17 mouse cellular contexts compared by ENCODE assay signal in genomic region chr11:49651762-49652322, GRCm38 (mm10). TPM values are rescaled to one million over a fixed set of nuclear protein-coding genes. Genes with fewer than 3 reads are reported as not detected.
DNase-seq lines count a peak whose midpoint lies in the region; ATAC-seq and TF ChIP-seq lines count a peak whose summit lies in the region.
"Had no signal": no experiment of that assay in that cellular context is flagged by ENCODE, and none has a peak within 500 bp of the region (broad histone marks: within the 10 kb centered on the region; RNA-seq: fewer than 3 reads in every experiment).

No protein-coding gene starts in this region.

- 0 out of 2 replicates have a peak overlapping the region, but pooled peaks have one; percentile 30 for H3K27ac ChIP-seq in forebrain, embryonic 10.5 days
- no peak overlapping the region for H3K27ac ChIP-seq in forebrain, embryonic 15.5 days (replicated peaks)
- H3K27ac ChIP-seq in hindbrain, embryonic 12.5 days = no peak overlapping the region
- no peak overlapping the region for H3K27ac ChIP-seq in hindbrain, postnatal 0 days
- H3K27ac ChIP-seq: stomach, postnatal 0 days had no signal

- no peak overlapping the region for H3K9ac ChIP-seq in forebrain, embryonic 15.5 days (replicated peaks)
- H3K9ac ChIP-seq in hindbrain, embryonic 12.5 days = no peak overlapping the region
- H3K9ac ChIP-seq in hindbrain, postnatal 0 days (replicated peaks; ENCODE audit: low read length) = no peak overlapping the region

- H3K4me2 ChIP-seq in forebrain, embryonic 15.5 days (replicated peaks) = no peak overlapping the region
- no peak overlapping the region for H3K4me2 ChIP-seq in hindbrain, embryonic 12.5 days (replicated peaks)
- no peak overlapping the region for H3K4me2 ChIP-seq in hindbrain, postnatal 0 days (ENCODE audit: low read depth, low read length)
- peak overlapping the region; percentile 21 for H3K4me2 ChIP-seq in myocyte (ENCODE audit: low read depth)

- WGBS in forebrain, embryonic 10.5 days = 91% methylated on average over 10 of the region's 10 CpGs
- WGBS in forebrain, embryonic 15.5 days = 88% methylated on average over 10 of the region's 10 CpGs
- WGBS in hindbrain, embryonic 12.5 days = 85% methylated on average over 10 of the region's 10 CpGs
- 89% methylated on average over 10 of the region's 10 CpGs for WGBS in hindbrain, postnatal 0 days

- no peak for TF ChIP-seq CTCF in hindbrain, postnatal 0 days (IDR thresholded peaks at IDR 0.05; ENCODE audit: low read depth)

- no peaks in the 10 kb centered on the region for H3K9me3 ChIP-seq in forebrain, embryonic 10.5 days
- H3K9me3 ChIP-seq in forebrain, embryonic 15.5 days = no peaks in the 10 kb centered on the region
- H3K9me3 ChIP-seq in hindbrain, embryonic 12.5 days (replicated peaks) = no peaks in the 10 kb centered on the region
- H3K9me3 ChIP-seq in hindbrain, postnatal 0 days (ENCODE audit: low read length) = no peaks in the 10 kb centered on the region

- H3K79me2 ChIP-seq in myocyte (ENCODE audit: control insufficient read depth, insufficient read depth) = no peaks in the 10 kb centered on the region

- H3K36me3 ChIP-seq in forebrain, embryonic 10.5 days (replicated peaks) = no peaks in the 10 kb centered on the region
- no peaks in the 10 kb centered on the region for H3K36me3 ChIP-seq in forebrain, embryonic 15.5 days
- H3K36me3 ChIP-seq in hindbrain, embryonic 12.5 days = no peaks in the 10 kb centered on the region
- no peaks in the 10 kb centered on the region for H3K36me3 ChIP-seq in hindbrain, postnatal 0 days (ENCODE audit: insufficient read depth, low read length)
- no peaks in the 10 kb centered on the region for H3K36me3 ChIP-seq in myocyte (ENCODE audit: control insufficient read depth, insufficient read depth)

- no peak overlapping the region for H3K4me3 ChIP-seq in forebrain, embryonic 10.5 days
- no peak overlapping the region for H3K4me3 ChIP-seq in forebrain, embryonic 15.5 days
- H3K4me3 ChIP-seq in hindbrain, embryonic 12.5 days = no peak overlapping the region
- H3K4me3 ChIP-seq in hindbrain, postnatal 0 days (ENCODE audit: low read length) = no peak overlapping the region
- H3K4me3 ChIP-seq in myocyte = no peak overlapping the region

- no peak overlapping the region for H3ac ChIP-seq in myocyte (ENCODE audit: control insufficient read depth, insufficient read length)

- DNase-seq in forebrain, embryonic 10.5 days (ENCODE audit: extremely low spot score, low spot score) = no peak
- DNase-seq in hindbrain, postnatal 0 days (ENCODE audit: low spot score) = no peak
- peak; percentile 34 for DNase-seq in testis, postnatal 10 days (ENCODE audit: low spot score)
- no peak for DNase-seq in testis, postnatal 14 days (ENCODE audit: low spot score)
- DNase-seq in kidney, adult 18-20 months = no peak
- DNase-seq: adrenal gland, adult 8-10 months; cerebellum, adult 9-10 months; embryo, embryonic 11 days; gastrocnemius, postnatal 25 days; kidney, postnatal 10 days; thymus, postnatal 4 days had no signal

- no peak for TF ChIP-seq POLR2A in myocyte (IDR thresholded peaks at IDR 0.05; ENCODE audit: insufficient read length, low read depth)

- ATAC-seq in forebrain, embryonic 15.5 days (replicated peaks) = no peak; the same call in 1 of the 2 replicates
- 0 out of 2 replicates have a peak, but pooled peaks have one; percentile 11 for ATAC-seq in hindbrain, embryonic 12.5 days (ENCODE audit: low FRiP score)
- ATAC-seq in hindbrain, postnatal 0 days = no peak

- peaks cover 18% of the 10 kb centered on the region for H3K4me1 ChIP-seq in forebrain, embryonic 10.5 days
- 0 out of 2 replicates have a peak, but pooled peaks cover 3% of the 10 kb centered on the region for H3K4me1 ChIP-seq in forebrain, embryonic 15.5 days
- H3K4me1 ChIP-seq in hindbrain, embryonic 12.5 days = peaks cover 5% of the 10 kb centered on the region; the same call in 1 of the 2 replicates
- no peaks in the 10 kb centered on the region for H3K4me1 ChIP-seq in hindbrain, postnatal 0 days (ENCODE audit: insufficient read depth, low read length)

- H3K27me3 ChIP-seq in forebrain, embryonic 10.5 days (ENCODE audit: poor library complexity, severe bottlenecking) = no peaks in the 10 kb centered on the region
- no peaks in the 10 kb centered on the region for H3K27me3 ChIP-seq in forebrain, embryonic 15.5 days
- no peaks in the 10 kb centered on the region for H3K27me3 ChIP-seq in hindbrain, embryonic 12.5 days
- no peaks in the 10 kb centered on the region for H3K27me3 ChIP-seq in hindbrain, postnatal 0 days (ENCODE audit: insufficient read depth, low read length)
- H3K27me3 ChIP-seq in myocyte (ENCODE audit: control insufficient read depth, insufficient read depth, insufficient read length) = peaks cover 7% of the 10 kb centered on the region

TF ChIP-seq in myocyte, 11 proteins besides CTCF, POLR2A, EP300 and RAD21:
- no peak for TF ChIP-seq POLR2AphosphoS2 (IDR thresholded peaks at IDR 0.05; ENCODE audit: insufficient read length, low read depth)
- no peak for TF ChIP-seq TCF3 (IDR thresholded peaks at IDR 0.05; ENCODE audit: insufficient read length, low read depth)

RNA-seq across cellular contexts. Expression of gene Scgb3a1, which starts 11.6 kb away (rescaled TPM):
- polyA plus RNA-seq in forebrain, embryonic 10.5 days (2016; fragmentation: Nextera tagmentation; extraction: Ambion mirVana) = not detected in 2 replicates
- polyA plus RNA-seq in forebrain, embryonic 15.5 days (2015; fragmentation: Nextera tagmentation; extraction: Ambion mirVana) = not detected in 2 replicates
- not detected in 2 replicates for polyA plus RNA-seq in hindbrain, embryonic 12.5 days (2016; fragmentation: Nextera tagmentation; extraction: Ambion mirVana)
- not detected in 2 replicates for total RNA-seq in hindbrain, postnatal 0 days (2014; rRNA removed)
- 0.33 and 0.55 TPM in 2 replicates for polyA plus RNA-seq in hindbrain, postnatal 0 days (2015; fragmentation: Nextera tagmentation; extraction: Ambion mirVana)
- not detected for polyA plus RNA-seq in myocyte (2012; fragmentation: generic; extraction: Trizol)
- total RNA-seq: adrenal gland, adult 8-10 months; gastrocnemius, postnatal 25 days; monocyte, adult 5-6 weeks had no signal
- polyA plus RNA-seq: intestine, embryonic 14.5 days had no signal

RNA-seq across cellular contexts. Expression of gene Flt4, which starts 42.8 kb away (rescaled TPM):
- 4.8 and 5.0 TPM in 2 replicates for polyA plus RNA-seq in forebrain, embryonic 10.5 days (2016; fragmentation: Nextera tagmentation; extraction: Ambion mirVana)
- 1.4 TPM in 2 replicates for polyA plus RNA-seq in forebrain, embryonic 15.5 days (2015; fragmentation: Nextera tagmentation; extraction: Ambion mirVana)
- 3.3 and 4.0 TPM in 2 replicates for polyA plus RNA-seq in hindbrain, embryonic 12.5 days (2016; fragmentation: Nextera tagmentation; extraction: Ambion mirVana)
- total RNA-seq in hindbrain, postnatal 0 days (2014; rRNA removed) = 2.5 and 3.7 TPM in 2 replicates
- 1.2 TPM in 2 replicates for polyA plus RNA-seq in hindbrain, postnatal 0 days (2015; fragmentation: Nextera tagmentation; extraction: Ambion mirVana)
- polyA plus RNA-seq in myocyte (2012; fragmentation: generic; extraction: Trizol) = 0.01 TPM
